Mouse (Mus musculus): ENCODE data around the gene Hba-a1.
"Not testable (repeated sequence)": the region's sequence is repeated elsewhere in the genome, so short reads cannot be mapped to it uniquely, and the experiment has no call there.

The Hba-a1 gene

DNA sequence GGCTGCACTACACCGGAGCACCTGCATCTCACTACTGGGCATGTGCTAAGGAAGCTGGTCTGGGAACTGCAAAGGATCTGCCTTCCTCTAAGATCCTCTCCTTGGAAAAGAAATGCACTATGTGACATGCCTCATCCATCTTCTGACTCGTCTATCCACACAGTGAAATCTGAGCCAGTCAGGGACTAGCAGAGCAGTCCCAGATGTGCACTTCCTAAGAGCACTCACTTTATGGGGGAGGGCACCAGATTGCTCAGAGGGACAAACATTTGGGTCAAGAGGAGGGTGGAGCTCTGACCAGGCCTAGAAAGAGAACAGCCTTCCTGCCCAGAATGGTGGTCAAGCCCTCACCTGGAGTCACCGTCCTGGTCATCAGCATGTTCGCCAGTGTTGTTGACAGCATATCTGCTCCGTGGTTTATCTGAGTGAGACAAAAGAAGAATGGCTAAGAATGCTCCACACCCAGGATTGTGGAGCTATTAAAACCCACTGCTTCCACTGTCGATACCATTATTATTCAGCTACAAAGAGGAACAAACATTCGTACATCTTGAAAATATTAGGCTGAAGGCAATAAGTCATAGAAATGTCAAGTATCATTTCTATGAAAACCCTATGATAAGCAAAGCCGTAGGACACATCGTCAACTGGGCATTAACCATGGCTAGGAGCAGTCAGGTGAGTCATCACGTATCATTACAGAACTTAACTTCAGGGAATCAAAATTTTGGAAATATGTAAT lies 20.5 kb upstream of the Hba-a1 start:
- no peak for DNase-seq (ENCODE audit: low read depth in 2 of 2, low spot score in 2 of 2)

DNA sequence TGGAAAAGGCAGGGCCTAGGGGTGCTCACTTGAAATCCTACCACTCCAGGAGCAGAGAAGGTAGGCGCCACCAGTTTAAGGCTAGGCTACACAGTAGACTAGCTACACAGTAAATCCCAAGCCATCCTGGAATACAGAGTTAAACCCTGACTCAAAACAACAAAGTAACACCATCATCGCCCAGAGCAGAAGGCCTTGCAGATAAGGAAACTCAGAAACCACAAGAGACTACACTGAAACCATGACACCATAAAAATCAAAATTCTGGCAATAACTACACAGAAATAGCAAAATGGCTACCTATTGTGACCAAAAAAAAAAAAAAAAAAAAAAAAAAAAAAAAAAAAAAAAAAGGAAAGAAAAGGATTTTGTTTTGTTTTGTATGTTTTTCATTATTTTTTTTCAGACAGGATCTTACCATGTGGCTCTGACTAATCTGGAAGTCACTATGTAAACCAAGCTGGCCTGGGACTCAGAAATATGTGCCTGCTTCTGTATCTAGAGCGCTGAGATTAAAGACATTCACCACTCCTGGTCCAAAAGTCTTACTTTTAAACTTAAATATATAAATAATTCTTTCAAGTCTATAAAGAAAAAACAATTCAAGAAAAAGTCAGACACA lies 18.1 kb upstream of the Hba-a1 start:
- no peak for DNase-seq (ENCODE audit: low read depth in 2 of 2, low spot score in 2 of 2)

GRCm38 (mm10) chr11:32266194-32266593 lies 17.1 kb upstream of the Hba-a1 start:
- DNase-seq (ENCODE audit: low read depth in 2 of 2, low spot score in 2 of 2): no peak

- no peak for DNase-seq (ENCODE audit: low read depth in 2 of 2, low spot score in 2 of 2)
These were observed 16.5 kb upstream of the Hba-a1 start for GRCm38 (mm10) chr11:32266776-32267175.

DNA sequence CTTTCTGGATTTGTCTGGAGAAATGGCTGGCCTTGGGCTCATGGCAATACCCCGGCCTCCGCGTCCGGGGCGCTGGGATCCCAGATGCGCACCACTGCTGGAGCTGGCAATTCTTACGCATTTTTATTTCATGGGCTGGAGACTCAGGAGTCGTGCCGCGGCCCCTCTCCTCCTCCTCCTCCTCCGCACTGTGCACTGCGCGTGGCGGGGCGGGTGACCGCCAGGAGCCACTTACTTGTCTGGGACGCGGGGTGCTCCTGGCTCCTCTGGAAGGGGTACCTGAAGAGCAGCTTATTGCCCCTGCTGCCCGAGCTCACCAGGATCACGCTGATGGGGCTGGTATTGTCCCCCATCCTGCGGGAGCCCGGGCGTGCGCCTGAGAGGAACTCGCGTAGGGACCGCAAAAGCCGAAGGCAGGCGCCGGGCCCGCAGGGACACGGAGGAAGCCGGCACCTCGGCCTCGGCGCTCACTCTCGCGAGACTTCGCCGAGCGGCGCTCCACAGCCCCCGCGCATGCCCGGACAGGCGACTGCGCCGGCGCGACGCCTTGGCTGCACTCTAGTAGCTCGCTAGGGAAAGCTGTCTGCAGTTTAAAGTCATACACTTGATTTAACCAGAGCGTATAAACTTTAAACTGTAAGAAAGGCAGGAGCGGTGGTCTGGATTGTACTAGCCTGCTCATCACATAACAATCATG lies 16.0 kb upstream of the Hba-a1 start, which contains the start of gene Nprl3:
Gene Nprl3 (minus strand): TSS at position 520 of the 697 bp plus-strand sequence.
- DNase-seq (ENCODE audit: low read depth in 2 of 2, low spot score in 2 of 2): peak; percentile 93 to 94

GRCm38 (mm10) chr11:32267964-32268363 lies 15.3 kb upstream of the Hba-a1 start:
- peak in 1 of 2 experiments; percentile 1 for DNase-seq (ENCODE audit: low read depth in 2 of 2, low spot score in 2 of 2)

DNA sequence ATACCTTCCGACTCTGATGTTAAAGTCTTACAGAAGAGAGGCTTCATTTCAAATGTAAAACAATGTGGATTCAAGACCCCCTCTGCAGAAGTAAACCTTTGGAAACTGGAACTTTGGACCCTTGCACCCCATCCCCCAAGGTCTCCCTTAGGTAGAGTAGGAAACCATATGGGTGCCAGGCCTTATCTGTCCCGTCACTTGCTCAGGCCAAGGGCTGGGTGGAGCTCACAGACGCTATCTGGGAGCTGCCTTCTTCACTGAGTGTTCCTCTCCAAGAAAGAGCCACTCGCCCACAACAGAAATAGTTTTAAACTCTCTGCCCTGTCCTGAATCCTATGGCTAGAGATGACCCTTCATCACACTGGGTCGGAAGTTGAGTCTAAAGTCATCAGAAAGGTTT lies 14.4 kb upstream of the Hba-a1 start:
- no peak for DNase-seq (ENCODE audit: low read depth in 2 of 2, low spot score in 2 of 2)

GRCm38 (mm10) chr11:32271178-32271577 lies 12.1 kb upstream of the Hba-a1 start:
- DNase-seq (ENCODE audit: low read depth in 2 of 2, low spot score in 2 of 2): peak in 1 of 2 experiments; percentile 6

- DNase-seq (ENCODE audit: low read depth in 2 of 2, low spot score in 2 of 2): no peak
These were observed 7.0 kb upstream of the Hba-a1 start, which contains the start of gene Hba-x for GRCm38 (mm10) chr11:32276347-32276746. Gene Hba-x (plus strand): TSS chr11:32276400.

DNA sequence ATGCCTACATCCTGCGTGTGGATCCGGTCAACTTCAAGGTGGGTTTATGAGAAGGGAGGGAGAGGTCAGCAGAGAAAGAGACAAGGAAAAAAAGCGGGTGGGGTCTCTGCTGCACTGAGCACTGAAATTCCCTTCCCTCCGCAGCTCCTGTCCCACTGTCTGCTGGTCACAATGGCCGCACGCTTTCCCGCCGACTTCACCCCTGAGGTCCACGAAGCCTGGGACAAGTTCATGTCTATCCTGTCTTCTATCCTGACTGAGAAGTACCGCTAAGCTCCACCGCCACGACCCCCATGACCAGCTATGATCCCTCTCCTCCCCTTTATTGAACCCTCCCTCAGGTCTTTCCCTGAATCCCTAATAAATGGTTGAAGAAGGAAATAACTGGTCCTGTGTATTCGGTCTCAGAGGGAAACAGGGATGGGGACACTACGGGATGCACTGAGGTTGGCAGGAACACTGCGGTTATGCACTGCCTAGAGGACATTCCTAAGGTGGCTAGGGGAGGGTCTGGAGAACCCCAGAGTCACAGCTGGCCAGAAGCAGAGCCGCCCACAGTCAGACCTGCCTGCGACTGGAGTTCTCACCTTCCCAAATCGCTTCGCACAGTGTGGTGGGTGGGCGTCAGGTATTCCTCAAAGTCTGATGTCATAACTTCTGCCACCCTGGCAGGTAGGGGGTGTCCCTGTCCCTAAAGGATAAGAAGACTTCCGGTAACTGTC lies 5.4 kb upstream of the Hba-a1 start:
- DNase-seq (ENCODE audit: low read depth in 2 of 2, low spot score in 2 of 2): no peak

GRCm38 (mm10) chr11:32278458-32278957 lies 4.8 kb upstream of the Hba-a1 start:
- no peak for DNase-seq (ENCODE audit: low read depth in 2 of 2, low spot score in 2 of 2)

DNA sequence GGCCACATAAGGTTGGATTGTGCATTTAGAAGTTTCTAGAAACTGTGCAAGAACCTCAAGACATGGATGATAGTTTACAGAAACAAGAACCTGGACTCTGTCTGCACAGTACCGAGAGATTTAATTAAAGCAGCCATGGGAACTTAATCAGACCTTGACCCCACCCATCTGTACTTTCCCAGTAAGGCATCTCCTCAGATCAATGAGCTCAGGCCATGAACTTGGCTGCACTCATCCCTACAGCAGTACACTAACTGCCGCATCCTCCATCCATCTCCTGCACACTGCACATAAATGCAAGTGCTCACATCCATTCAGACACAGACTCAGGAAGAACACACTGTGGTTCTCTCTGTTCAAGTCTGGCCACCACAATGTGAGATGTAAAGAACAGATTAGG lies 2.7 kb upstream of the Hba-a1 start:
- DNase-seq (ENCODE audit: low read depth in 2 of 2, low spot score in 2 of 2): no peak

DNA sequence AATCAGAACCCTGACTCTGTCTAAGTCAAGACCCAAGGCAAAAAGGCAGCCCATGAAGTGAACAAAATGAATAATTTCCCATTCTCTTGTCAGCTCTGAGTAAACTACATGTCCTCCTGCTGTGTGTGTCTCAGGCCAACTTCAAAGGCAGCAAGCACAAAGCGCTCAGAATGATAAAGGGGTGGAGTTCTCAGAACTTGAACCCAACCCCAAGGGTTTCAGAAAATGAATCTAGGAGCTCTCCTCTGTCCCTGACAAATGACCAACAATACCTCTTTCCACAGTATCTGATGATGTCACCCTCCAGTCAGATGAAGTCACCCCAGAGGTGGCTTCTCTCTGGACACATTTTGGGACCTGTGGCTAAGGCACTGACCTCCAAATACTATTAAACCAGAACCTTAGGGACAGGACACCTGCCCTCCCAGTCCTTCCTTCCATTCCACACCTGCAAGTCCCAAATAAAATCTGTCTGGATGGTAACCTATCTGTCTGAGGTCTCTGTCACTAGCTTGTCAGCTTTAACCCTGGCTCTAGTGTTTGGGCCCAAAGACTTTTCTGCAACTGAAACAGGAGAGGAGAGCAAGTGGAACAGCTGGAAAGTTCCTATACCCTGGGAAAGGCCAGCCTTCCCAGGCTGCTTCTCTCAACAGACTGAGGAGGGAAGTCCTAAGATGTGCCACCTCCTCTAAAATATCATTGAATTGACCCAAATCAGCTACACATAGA lies 1.7 kb upstream of the Hba-a1 start:
- DNase-seq (ENCODE audit: low read depth in 2 of 2, low spot score in 2 of 2): no peak

DNA sequence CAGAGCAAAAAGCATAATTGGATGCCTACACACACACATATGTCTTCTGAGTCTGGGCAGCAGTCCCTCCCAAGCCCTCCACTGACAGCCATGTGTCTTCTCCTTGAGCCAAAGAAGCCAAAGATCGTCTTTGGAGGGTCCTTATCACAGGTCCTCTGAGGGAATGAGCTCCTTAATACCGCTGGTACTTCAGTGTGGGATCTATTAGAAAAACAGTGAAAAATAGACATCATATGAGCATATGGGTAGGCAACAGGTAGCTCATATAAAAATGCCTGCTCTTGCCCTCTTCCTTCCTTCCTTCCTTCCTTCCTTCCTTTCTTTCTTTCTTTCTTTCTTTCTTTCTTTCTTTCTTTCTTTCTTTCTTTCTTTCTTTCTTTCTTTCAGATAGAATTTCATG lies 1.3 kb downstream of the Hba-a1 start:
- not testable (repeated sequence) for DNase-seq (ENCODE audit: low read depth in 2 of 2, low spot score in 2 of 2)

GRCm38 (mm10) chr11:32285031-32285775 lies 1.9 kb downstream of the Hba-a1 start:
- DNase-seq (ENCODE audit: low read depth in 2 of 2, low spot score in 2 of 2): no peak

- not testable (repeated sequence) for DNase-seq (ENCODE audit: low read depth in 2 of 2, low spot score in 2 of 2)
These were observed 2.6 kb downstream of the Hba-a1 start for GRCm38 (mm10) chr11:32285887-32286286.

DNA sequence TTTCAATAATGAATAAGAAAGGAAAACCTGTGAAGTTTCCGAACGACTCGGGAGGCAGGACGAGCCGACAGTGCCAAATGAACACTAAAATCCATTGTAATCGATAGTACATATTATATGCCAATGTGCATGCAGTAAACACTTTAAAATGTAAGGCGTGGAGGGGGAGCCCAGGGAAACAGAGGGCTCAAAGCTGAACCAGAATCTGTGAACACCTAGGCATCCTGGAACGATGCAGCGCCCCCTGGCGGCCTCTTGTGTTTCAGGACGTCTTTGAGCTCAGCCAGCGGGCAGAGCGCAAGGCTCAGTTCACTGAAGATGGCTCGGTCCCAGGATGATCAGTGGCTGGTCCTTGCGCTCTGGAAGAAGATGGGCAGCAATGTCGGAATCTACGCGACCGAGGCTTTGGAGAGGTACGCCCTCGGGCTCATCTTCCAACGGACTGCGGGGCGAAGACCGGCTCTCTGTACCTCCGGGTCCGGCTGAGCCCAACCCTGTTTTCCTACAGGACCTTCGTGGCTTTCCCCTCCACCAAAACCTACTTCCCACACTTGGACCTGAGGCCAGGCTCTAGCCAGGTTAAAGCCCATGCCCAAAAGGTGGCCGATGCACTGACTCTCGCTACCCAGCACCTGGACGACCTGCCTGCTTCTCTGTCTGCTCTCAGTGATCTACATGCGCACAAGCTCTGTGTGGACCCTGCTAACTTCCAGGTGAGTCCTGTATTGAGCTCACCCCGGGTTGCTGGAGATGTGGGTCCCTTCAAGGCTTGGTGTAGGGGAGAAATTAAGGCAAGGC lies 3.6 kb downstream of the Hba-a1 start, which contains the start of gene Hbq1b:
Gene Hbq1b (plus strand): TSS at position 271 of the 798 bp plus-strand sequence.
- peak; percentile 61 to 63 for DNase-seq (ENCODE audit: low read depth in 2 of 2, low spot score in 2 of 2)

- DNase-seq (ENCODE audit: low read depth in 2 of 2, low spot score in 2 of 2): no peak
These were observed 4.1 kb downstream of the Hba-a1 start for GRCm38 (mm10) chr11:32287493-32287825.

DNA sequence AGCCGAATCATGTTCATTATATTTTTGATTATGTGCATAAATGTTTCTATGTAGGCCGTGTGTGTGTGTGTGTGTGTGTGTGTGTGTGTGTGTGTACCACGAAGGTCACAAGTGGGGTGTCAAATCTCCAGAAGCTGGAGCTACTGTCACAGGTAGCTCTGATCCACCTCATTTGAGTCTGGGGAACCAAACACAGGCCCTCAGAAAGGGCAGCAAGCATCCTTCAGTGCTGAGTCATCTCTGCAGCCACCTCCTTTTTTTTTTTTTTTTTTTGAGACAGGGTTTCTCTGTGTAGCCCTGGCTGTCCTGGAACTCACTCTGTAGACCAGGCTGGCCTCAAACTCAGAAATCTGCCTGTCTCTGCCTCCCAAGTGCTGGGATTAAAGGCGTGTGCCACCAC lies 9.5 kb downstream of the Hba-a1 start:
- not testable (repeated sequence) for DNase-seq (ENCODE audit: low read depth in 2 of 2, low spot score in 2 of 2)
